Mouse (Mus musculus) kidney, adult 2 months (tissue): ENCODE measurements around the gene Emg1.

Source experiments
- CTCF ChIP-seq: fragments of 200-500 bp; conservative IDR thresholded peaks from 2 replicates; pipeline ENCODE4 v1.5.1; 2011; ENCODE audit warnings: low read depth, mild to moderate bottlenecking, control low read depth, low read length, moderate library complexity, mixed read lengths; ENCODE audit not compliant: insufficient read depth, insufficient read length
- POLR2A ChIP-seq: fragments of 200-500 bp; IDR thresholded peaks from one replicate; pipeline ENCODE4 v1.6.1; 2011; ENCODE audit warnings: low read depth, low read length, control low read depth

- TF ChIP-seq CTCF (no peak), POLR2A (no peak)
These were observed 26.2 kb downstream of the Emg1 start for GRCm38 (mm10) chr6:124685606-124686386.
